Mouse (Mus musculus) gastrocnemius, postnatal 25 days (tissue): ENCODE measurements around the gene Robo1. TPM values are rescaled to one million over a fixed set of nuclear protein-coding genes. Genes with fewer than 3 reads are reported as not detected.

Experiments
- DNase-seq: peaks from one replicate; pipeline ENCODE4 v3.0.0; 2022
- total RNA-seq, 2 experiments: library from RNA; stranded (reverse); gene quantifications; 1 replicate in 1 of 2; 2 replicates in 1 of 2; pipeline ENCODE4 v1.2.3; 2021

Gene Robo1
- total RNA-seq, 2 experiments from 2014 or later = 1.7 to 1.8 TPM

DNA sequence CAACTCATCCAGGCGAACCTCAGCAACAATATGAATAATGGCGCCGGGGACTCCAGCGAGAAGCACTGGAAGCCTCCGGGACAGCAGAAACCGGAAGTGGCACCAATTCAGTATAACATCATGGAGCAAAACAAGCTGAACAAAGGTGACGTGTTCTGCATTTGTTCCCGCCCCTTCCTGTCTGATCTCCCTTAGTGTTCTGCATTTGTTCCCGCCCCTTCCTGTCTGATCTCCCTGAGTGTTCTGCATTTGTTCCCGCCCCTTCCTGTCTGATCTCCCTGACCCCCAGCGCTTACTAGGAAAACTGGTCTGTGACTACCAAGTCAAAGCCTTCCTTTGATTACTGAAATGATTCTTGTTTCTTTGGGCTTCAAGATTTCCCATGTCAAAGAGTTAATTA, 696.5 kb downstream of the Robo1 start:
- no peak for DNase-seq

DNA sequence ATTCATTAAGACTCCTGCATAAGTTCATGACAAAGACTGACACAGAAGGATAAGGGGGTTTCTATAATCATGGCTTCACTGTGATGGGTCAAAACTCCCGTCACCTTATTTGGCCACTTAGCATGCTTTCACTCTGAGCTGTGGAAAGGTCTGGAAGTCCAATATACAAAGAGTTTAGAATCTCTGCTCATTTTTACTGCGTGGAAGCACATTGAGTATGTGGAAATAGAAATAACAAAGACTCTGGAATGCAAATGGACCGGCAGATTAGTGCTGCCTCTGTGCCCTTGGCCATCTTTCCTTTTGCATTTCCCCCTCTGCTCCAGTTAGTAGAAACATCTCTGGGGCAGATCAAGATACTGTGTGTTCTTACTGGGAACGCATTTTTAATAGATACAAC, 697.7 kb downstream of the Robo1 start:
- no peak for DNase-seq

DNA sequence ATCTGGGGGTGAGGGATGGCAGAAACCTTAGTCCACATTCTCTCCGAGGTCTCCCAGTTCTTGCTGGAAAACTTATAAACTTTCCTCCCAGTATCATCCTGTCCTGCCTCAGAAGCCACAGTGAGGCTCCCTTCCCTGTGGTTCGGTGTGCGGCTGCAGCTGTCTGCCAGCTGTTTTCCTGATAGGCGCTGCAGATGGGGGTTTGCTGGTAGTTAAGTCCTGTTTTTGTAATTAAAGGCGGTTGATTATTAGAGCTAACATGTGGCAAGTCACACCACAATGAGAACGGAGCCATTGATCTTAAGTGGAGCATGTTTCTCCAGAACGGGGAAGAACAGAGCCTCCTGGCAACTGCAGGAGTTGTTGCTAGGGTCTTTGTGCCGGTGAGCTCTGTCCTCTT, 699.3 kb downstream of the Robo1 start:
- no peak for DNase-seq

DNA sequence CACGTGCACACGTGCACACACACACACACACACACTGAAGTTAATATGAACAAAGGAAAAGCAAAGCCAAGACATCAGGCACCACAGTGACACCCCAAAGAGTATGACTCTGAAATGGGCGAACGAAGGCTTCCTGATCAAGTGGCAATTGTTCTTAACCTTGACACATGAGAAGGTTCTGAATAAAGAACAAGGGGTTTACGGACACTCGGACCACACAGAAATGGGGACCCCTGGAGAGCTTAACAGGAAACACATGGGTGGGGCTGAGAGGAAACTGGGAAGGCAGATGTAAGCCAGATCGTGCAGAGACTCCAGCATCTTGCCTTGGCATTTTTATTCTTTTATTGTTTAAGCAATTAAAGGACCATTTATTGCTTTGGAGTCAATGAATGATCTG, 703.2 kb downstream of the Robo1 start:
- DNase-seq = no peak

DNA sequence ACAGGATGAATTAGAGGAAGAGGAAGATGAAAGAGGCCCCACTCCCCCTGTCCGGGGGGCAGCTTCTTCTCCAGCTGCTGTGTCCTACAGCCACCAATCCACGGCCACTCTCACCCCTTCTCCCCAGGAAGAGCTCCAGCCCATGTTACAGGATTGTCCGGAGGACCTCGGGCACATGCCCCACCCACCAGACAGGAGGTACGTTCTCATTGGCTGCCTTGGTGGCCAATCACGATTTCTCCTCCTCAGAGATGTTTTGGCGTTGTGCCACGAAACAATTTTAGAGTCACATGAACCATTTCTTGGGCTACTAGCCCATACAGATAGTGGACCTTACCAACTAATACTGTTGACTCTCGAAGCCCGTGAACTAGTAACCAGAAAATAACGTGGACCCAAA, 704.8 kb downstream of the Robo1 start:
- no peak for DNase-seq

DNA sequence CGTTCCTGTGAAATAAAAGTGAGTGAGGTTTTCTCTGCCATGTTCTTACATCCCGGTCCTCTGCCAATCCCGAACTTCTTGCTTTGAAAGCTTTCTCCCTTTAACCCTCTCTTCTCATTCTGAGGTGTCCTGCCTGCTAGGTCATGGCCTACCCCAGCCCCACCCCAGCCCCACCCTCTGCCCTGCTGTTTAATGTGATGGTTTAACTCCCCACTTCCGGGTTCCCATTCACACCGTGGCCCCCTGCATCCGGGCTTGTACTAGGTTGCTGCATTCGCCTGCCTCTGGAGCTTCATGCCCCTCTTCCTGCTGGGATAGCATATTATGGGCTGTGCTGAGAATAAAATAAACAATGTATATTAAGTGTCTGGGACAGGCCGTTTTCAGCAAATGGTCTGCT, 706.4 kb downstream of the Robo1 start:
- no peak for DNase-seq

DNA sequence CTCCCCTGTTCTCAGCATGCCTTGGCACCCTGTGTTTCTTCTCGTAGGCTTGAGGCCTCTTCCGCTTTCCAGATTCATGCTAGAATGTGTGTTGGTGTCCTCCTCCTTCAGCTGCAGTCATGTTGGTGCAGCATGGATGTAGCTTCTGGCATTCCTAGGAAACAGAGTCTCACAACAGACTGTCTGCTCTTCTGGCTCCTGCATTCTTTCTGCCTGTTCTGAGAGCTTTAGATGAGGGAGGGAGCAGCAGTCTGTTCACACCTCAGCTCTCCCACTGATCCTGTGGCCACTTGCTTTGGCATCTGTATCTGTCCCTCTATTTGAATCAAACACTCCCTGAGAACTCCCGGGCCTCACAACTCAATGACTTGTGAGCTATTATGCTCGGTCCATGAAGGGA, 707.9 kb downstream of the Robo1 start:
- DNase-seq = no peak

DNA sequence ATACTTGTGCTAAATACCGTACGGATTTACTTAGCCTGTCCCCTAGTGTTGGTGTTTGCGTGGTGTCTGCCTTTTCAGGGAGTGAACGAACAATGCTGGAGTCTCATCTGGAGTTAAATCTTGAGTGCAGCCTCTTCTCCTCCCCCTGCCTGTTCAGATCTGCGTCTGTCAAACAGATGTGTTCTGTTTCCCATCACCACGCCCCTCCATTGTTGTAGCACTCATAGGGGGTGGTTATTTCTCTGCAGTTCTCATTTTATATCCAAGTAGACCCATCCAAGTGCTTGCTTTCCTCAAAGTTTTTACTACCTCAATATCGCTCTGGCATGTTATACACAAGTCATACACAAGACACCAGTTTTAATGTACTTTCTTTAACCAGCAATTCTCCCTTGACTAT, 708.7 kb downstream of the Robo1 start:
- DNase-seq = no peak

DNA sequence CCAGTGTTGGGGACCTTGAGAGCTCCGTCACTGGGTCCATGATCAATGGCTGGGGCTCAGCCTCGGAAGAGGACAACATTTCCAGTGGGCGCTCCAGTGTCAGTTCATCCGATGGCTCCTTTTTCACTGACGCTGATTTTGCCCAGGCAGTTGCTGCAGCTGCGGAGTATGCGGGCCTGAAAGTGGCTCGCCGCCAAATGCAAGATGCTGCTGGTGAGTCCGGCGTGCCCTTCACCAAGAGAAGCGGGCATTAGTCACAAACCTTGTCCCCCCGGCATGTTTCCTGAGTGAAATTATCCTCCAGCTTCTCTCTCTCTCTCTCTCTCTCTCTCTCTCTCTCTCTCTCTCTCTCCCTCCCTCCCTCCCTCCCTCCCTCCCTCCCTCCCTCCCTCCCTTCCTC, 716.2 kb downstream of the Robo1 start:
- DNase-seq = no peak

DNA sequence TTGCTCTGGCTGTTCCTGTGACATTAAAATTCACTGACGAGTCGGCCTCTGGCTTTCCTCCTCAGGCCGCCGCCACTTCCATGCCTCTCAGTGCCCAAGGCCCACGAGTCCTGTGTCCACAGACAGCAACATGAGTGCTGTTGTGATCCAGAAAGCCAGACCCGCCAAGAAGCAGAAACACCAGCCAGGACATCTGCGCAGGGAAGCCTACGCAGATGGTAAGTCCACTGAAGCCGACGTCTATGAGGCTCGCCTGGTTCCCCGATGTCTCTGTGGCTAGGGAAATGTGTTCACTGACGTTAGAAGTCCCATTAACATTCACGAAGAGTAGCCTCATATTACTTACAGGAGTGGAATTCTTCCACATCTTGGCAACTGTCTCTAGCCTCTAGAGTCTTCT, 719.6 kb downstream of the Robo1 start:
- peak; percentile 53 for DNase-seq

DNA sequence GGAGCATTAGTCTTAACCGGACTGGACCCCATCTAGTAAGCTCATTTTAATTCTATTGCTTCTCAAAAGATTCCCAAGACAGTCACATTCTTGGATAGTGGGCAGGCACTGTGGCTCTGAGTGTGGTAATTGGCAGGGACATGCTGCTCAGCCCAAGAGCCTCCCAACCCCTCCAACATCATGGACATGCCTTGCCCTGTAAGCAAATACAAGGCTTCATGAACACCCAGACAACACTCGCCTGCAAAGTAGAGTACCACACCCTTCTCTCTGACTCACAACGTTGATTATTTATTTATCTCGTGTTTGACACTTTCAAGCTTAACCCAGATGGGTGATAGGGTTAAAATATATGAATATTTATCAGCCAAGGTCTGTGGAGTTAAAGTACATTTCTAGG, 722.9 kb downstream of the Robo1 start:
- DNase-seq = no peak

DNA sequence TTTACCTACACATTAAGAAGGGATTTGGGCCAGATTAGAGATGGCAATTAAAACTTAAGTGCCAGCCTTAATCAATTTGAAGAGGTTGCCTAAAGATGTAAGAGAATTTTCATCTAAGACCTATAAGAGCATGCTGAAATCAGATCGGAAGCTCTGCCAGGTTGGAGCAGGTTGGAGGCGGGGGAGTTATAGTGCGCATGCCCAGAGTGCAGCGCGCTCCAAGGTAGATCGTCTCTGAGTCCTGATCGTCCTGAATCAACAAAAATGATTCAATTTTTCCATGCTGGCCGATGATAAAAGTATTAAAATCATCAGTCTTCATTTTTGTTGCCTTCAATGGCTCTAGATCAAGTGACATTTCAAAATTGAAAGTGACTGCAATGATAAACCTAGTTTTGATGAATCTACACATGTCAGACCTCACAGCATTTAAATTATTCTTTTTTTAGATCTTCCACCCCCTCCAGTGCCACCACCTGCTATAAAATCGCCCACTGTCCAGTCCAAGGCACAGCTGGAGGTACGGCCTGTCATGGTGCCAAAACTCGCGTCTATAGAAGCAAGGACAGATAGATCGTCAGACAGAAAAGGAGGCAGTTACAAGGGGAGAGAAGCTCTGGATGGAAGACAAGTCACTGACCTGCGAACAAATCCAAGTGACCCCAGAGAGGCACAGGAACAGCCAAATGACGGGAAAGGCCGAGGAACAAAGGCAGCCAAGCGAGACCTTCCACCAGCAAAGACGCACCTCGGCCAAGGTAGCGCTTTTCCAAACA, 727.3 kb downstream of the Robo1 start:
- no peak for DNase-seq

DNA sequence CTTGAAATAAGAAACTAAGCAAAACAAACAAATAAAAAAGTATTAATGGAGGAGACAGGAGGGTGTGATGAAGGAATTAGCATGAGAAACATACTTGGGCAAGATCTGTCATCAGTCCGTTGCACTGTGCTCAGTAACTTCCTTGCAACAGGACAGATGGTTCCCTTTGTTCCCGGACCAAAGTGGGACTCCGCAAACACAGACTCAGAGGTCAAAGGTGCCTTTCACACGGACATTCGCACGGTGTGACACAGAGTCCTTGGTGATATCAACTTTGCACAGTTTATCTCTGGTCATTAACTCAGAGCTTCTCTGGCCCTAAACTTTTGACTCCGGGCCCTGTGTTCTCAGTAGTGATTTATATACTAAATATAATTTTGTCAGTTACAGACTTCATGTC, 730.4 kb downstream of the Robo1 start:
- no peak for DNase-seq

DNA sequence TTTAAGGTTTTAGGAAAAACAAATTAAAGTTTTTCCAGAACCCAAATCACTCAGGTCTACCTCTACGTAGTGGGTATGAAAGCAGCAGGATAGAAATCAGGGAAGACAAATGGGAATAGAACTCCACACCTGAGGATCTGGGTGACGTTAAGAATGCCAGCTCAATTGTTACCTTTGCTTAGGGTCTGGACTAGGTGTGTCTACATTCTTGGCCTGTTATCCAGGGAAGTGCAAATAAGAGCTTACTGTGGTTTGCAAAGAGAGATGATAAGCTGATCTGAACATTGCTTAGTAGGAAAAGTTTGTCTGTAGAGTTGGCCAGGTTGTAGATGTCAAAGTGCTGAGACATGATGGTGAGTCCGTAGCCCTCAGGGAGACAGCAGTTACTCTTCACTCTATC, 754.4 kb downstream of the Robo1 start:
- DNase-seq = no peak

DNA sequence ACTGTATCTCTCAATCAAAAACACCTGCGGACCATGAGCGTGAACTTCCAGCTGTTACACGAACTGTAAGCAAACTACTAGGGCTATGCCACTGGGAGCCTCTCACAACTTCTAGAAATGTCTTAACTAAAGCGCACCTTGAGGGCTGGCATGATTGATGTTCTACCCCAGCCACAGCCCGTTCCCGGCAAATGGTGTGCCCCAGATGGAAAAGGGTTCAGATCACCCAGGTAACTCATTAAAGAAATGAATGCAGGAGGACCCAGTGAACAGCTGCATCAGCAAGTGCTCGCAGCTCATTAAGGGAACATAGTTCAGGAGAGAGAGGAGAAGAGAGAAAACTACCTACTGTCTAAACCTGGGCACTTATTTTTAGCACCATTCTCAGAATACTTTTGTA, 759.7 kb downstream of the Robo1 start:
- DNase-seq = no peak

DNA sequence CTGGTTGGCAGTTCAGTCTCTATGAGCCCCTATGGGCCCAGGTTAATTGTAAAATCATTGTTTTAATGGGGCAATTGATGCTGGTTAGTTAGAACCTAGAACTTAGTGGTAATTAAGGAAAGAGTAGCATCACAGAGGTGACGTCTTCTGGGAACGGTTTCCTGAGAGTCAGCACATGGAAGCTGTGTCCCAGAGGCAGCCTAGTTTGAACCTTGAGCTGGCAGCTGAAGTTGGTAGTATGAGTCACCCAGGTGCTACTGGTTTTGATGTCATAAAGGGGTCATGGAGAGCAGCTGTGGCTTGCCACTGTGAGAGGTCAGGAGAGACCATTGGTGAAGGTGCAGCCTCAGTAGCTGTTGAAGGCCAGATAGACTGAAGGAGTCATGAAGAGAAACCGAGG, 763.9 kb downstream of the Robo1 start:
- no peak for DNase-seq

DNA sequence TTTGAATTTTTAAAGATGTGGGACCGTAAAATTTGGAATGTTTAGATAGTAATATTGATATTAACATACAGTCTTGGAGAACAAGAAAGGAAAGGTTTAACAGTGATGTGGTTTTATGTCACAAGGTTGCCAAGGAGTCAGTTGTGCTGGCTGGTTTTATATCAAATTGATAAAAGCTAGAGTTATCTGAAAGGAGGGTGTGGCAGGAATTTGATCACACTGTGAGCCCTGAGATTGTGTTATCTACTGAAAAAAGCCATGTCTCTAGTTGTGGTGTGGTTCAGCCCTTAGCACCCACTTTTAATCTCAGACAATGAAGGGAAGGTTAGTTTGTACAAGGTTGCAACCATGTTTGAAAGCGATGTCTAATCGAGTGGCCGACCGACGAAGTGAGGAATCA, 764.8 kb downstream of the Robo1 start:
- DNase-seq = no peak

DNA sequence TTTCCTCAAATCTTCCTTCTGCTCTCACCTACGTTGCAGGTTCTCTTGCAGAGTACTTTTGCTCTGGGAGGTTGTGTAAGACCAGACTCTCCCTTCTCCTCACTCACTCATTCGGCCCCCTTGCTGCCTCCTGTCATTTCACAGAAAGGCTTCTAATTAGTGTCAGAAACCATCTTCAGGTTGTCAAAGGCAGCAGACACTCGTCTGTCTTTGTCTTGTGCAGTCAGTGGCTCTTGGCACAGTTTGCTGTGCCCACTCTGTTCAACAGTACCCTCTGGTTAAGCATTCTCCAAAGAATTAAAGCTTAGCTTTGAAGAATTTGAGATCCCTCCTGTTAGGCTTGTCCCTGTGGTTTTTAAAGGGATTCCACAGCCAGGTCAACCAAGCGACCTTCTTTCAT, 774.3 kb downstream of the Robo1 start:
- no peak for DNase-seq

DNA sequence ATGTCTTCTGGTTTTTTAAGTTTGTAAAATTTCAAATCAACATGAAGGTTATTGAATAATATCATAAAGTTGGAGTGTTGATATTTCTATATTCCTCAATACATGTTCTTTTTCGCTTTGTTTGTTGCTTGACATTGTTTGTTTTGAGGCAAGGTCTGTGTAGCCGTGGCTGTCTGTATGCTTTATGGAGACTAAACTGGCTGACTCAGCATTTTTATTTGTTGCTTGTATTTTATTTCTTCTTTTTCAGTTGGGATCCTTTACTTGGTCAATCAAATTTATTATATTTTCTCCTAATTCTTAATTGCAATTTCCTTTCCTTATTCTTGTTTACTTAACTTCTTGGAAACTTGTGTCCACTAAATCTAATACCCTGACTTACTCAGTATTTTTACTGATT, 775.0 kb downstream of the Robo1 start:
- DNase-seq = no peak
